Mouse (Mus musculus): ENCODE results near the gene H2afy2.

GRCm38 (mm10) chr10:61795458-61795857, 11.5 kb upstream of the H2afy2 start:
- TF ChIP-seq TBP (IDR thresholded peaks at IDR 0.05; ENCODE audit: low read depth, low read length) (no peak), POLR2A (IDR thresholded peaks at IDR 0.05; ENCODE audit: control insufficient read depth in 1 of 2, insufficient read depth in 1 of 2, low read depth in 1 of 2, low read length in 2 of 2, poor library complexity in 1 of 2) (no peak), NRF1 (IDR thresholded peaks at IDR 0.05; ENCODE audit: insufficient read depth, low read depth, low read length, poor library complexity, severe bottlenecking) (no peak), JUND (IDR thresholded peaks at IDR 0.05; ENCODE audit: low read depth, low read length) (no peak), CTCF (IDR thresholded peaks at IDR 0.05 in 2 of 3, conservative IDR thresholded peaks at IDR 0.05 in 1 of 3; ENCODE audit: control insufficient read depth in 1 of 3, insufficient read depth in 1 of 3, low read depth in 2 of 3, low read length in 3 of 3, poor library complexity in 1 of 3, severe bottlenecking in 1 of 3) (no peak), POLR2AphosphoS5 (IDR thresholded peaks at IDR 0.05; ENCODE audit: borderline replicate concordance, low read depth, low read length) (no peak), RCOR1 (IDR thresholded peaks at IDR 0.05; ENCODE audit: low read depth, low read length) (no peak)
